Mouse (Mus musculus): Measurements from ENCODE around the gene Cnbp.

- TF ChIP-seq CTCF (IDR thresholded peaks at IDR 0.05) (no peak), EP300 (IDR thresholded peaks at IDR 0.05; ENCODE audit: insufficient read depth, low read depth, low read length) (no peak)
These were observed 579 bp downstream of the Cnbp start for GRCm38 (mm10) chr6:87850155-87850899.
